Mouse (Mus musculus): ENCODE results near the gene Asb10. TPM values are rescaled to one million over a fixed set of nuclear protein-coding genes. Genes with fewer than 3 reads are reported as not detected.

Asb10 gene
- total RNA-seq, 2 experiments from 2014 or later, result not detected

DNA sequence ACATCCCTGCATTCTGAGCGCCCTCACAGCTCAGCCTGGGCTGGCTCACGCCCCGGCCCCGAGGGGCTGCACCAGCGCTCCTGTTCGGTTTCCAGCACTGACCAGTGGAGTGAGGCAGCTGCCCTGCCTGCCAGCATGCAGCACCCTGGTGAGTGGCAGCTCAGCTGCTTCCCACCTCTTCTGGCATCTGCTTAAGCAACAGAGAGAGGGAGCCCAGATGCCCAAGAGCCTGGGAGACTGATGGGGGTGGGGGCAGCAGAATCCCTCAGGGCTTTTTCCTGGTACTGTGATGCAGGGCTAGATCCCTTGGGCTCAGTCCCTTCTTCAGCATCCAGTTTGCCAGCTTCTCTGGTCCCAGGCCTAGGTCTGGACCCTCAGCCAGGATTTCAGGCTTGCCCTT lies 44.0 kb downstream of the Asb10 start:
- no peak for ATAC-seq (replicated peaks; ENCODE audit: low FRiP score, poor library complexity, severe bottlenecking)

DNA sequence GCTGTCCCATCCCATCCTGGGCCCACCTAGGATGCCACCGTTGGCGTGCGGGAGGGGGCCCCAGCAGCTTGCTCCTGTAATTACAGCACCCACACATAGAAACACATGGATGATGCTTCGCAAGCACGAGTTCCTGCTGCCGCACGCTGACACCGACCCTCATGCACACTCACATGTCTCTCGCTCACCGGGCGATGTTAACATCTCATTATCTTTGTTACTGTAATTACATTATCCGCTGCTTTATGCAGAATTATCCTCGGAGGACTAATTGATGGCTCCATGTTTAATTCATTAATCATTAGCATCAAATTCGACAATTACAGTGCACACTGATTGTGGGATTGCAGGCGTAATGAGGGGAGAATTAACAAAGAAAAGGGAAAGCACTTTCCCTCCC lies 45.8 kb downstream of the Asb10 start:
- ATAC-seq (replicated peaks; ENCODE audit: low FRiP score, poor library complexity, severe bottlenecking), result no peak

DNA sequence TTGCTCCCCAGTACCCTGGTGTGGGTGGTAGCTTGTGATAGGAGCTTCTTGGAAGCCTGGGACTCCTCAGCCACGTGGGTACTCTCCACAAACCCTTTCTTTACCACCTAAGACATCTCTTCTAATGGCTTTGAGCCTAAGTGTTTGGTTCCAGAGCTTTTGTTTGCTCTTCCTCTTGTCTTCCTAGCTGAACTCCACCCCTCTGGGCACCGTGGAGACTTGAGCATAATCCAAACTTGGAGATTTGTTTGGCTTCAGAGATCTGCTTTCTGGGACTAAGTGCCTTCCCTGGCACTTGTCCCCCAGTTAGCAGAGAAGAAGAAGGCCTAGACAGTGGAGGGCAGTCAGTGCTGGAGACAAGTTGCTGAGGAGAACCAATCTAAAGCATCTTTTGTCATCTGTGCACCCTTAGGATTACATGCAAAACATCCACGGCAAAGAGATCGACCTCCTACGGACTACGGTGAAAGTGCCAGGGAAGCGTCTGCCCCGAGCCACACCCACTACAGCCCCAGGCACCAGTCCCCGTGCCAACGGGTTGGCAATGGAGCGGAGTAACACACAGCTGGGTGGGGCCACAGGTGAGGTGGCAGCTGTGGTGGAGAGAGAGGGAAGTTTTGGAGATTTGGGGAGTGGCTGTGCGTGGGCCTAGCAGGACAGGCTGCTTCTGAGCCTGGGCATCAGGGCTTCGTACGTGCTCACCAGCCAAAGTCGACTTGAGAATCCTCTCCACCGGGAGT lies 48.1 kb downstream of the Asb10 start:
- ATAC-seq (replicated peaks; ENCODE audit: low FRiP score, poor library complexity, severe bottlenecking), result no peak

DNA sequence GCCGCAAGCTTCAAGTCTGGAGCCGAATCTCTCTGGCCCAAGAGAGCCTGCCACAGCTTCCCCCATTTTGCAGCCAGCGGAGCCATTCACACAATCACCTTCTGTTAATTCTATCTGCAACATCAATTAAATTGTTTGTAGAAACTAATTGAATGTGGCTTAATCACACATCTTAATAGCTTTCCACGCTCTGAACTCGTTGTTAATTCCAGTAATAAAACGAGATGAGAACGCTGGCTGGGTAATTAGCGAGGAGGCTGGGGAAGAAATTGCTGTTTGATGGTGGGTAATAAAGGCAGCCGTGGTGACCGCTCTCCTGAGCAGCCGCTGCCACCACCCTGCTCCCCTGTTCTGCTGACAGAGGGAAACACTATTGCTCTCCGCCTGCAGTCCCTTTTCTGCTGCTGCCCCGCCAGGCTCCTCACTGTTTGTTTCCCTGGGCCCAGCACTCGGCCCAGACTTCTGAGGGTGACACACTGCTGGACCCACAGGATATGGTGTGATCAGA lies 50.3 kb downstream of the Asb10 start:
- ATAC-seq (replicated peaks; ENCODE audit: low FRiP score, poor library complexity, severe bottlenecking), result no peak

DNA sequence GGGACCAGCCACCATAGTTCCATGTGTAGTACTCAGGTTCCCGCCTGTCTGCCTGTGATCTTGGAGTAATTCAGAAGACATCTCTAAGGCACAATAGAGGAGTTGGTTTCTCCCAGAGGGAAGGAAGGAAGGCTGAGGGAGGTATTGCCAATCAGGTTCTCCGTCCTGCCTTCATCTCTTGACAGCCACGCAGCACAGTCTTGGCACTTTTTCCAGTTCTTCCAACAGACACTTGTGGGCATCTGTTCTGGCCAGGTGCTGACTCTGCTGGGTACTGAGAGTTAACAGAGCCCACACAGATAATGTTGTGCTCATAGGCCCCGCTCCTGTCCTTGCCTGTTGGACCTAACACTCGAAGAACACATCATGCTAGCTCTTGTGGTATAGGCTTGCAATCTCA lies 54.0 kb downstream of the Asb10 start:
- no peak for ATAC-seq (replicated peaks; ENCODE audit: low FRiP score, poor library complexity, severe bottlenecking)

DNA sequence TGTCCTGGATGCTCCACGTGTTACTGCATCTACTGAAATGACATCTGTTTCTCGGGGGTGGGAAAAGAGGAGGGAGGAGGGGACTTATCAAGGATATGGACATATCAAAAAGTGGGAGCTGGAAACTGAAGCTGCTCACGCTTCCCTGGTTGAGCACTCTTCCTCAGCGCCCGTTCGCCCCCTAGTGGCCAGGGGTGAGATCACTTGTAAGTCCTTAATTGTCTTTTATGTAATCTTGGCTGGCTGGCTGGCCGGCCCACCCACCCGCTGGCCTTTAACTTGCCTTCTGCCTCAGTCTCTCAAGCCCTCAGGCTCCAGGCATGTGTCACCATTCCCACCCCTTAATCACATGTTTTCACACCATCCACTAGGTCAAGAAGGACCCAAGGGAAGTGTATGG lies 54.7 kb downstream of the Asb10 start:
- peak; percentile 64; the same call in 1 of the 2 replicates for ATAC-seq (replicated peaks; ENCODE audit: low FRiP score, poor library complexity, severe bottlenecking)

DNA sequence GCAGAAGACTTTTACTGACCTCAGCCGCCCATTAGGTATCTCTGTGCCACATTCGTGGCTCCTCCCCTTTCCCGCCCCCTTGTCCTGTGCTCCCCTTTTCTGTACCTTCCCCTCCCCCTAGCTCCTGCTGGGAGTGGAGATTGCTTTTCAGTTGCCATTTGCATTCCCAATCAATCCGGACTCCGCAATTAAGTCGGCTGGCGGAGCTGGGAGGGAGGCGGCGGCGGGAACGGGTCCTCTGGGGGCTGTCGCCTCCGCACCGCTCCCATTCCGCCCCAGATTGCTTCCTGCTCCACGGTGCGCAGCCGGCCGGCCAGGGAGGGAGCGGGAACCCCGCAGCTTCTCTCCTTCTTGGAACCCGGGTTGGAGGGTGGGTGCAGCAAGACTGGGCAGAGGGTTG lies 55.8 kb downstream of the Asb10 start:
- no peak for ATAC-seq (replicated peaks; ENCODE audit: low FRiP score, poor library complexity, severe bottlenecking)

DNA sequence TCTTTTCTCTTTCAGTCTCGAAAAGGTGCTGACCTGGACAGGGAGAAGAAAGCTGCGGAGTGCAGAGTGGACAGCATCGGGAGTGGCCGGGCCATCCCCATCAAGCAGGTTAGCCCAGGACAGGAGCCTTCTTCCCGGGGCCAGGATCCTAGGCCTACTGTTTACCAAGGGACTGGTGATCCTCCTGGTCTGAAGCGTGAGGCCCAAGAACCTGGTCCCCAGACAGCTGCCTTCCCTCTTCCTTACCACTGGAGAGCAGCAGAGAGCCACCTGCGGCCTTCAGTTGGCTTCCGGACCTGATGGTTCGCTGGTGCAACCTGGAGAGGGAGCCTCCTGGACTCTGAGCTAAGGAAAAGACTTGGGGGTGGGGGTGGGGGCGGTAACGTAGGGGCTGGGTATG lies 57.5 kb downstream of the Asb10 start:
- ATAC-seq (replicated peaks; ENCODE audit: low FRiP score, poor library complexity, severe bottlenecking), result no peak

Other genes with a start within 250 kb of the Asb10 start
- not detected in 2 replicates for gene Kcnh2, start 189.4 kb downstream of the Asb10 start, total RNA-seq (2015; ENCODE audit: low replicate concordance)
- gene Kcnh2, start 189.4 kb downstream of the Asb10 start, total RNA-seq (2017; ENCODE audit: low replicate concordance), result not detected in 2 replicates
- gene Nos3, start 176.2 kb downstream of the Asb10 start, total RNA-seq (2015; ENCODE audit: low replicate concordance), result not detected in 2 replicates
- not detected in 2 replicates for gene Nos3, start 176.2 kb downstream of the Asb10 start, total RNA-seq (2017; ENCODE audit: low replicate concordance)
- gene Atg9b, start 148.8 kb downstream of the Asb10 start, total RNA-seq (2015; ENCODE audit: low replicate concordance), result not detected in 2 replicates
- gene Atg9b, start 148.8 kb downstream of the Asb10 start, total RNA-seq (2017; ENCODE audit: low replicate concordance), result not detected in 2 replicates
- 11.9 TPM in 1 of 2 replicates, not detected in the other for gene Abcb8, start 147.3 kb downstream of the Asb10 start, total RNA-seq (2015; ENCODE audit: low replicate concordance)
- gene Abcb8, start 147.3 kb downstream of the Asb10 start, total RNA-seq (2017; ENCODE audit: low replicate concordance), result 1.7 and 8.0 TPM in 2 replicates
- gene Asic3, start 127.6 kb downstream of the Asb10 start, total RNA-seq (2015; ENCODE audit: low replicate concordance), result not detected in 2 replicates
- not detected in 2 replicates for gene Asic3, start 127.6 kb downstream of the Asb10 start, total RNA-seq (2017; ENCODE audit: low replicate concordance)
- gene Cdk5, start 117.4 kb downstream of the Asb10 start, total RNA-seq (2015; ENCODE audit: low replicate concordance), result 6.3 and 10.8 TPM in 2 replicates
- 1.7 and 3.7 TPM in 2 replicates for gene Cdk5, start 117.4 kb downstream of the Asb10 start, total RNA-seq (2017; ENCODE audit: low replicate concordance)
- 16.6 and 44.4 TPM in 2 replicates for gene Slc4a2, start 117.1 kb downstream of the Asb10 start, total RNA-seq (2015; ENCODE audit: low replicate concordance)
- gene Slc4a2, start 117.1 kb downstream of the Asb10 start, total RNA-seq (2017; ENCODE audit: low replicate concordance), result 14.1 and 50.6 TPM in 2 replicates
- 37.1 and 78.4 TPM in 2 replicates for gene Fastk, start 95.7 kb downstream of the Asb10 start, total RNA-seq (2015; ENCODE audit: low replicate concordance)
- 15.8 and 32.3 TPM in 2 replicates for gene Fastk, start 95.7 kb downstream of the Asb10 start, total RNA-seq (2017; ENCODE audit: low replicate concordance)
- 5.4 TPM in 1 of 2 replicates, not detected in the other for gene Tmub1, start 93.1 kb downstream of the Asb10 start, total RNA-seq (2015; ENCODE audit: low replicate concordance)
- 0.64 and 12.8 TPM in 2 replicates for gene Tmub1, start 93.1 kb downstream of the Asb10 start, total RNA-seq (2017; ENCODE audit: low replicate concordance)
- gene Agap3, start 88.8 kb downstream of the Asb10 start, total RNA-seq (2015; ENCODE audit: low replicate concordance), result 9.6 and 10.5 TPM in 2 replicates
- 14.1 and 23.0 TPM in 2 replicates for gene Agap3, start 88.8 kb downstream of the Asb10 start, total RNA-seq (2017; ENCODE audit: low replicate concordance)
- gene Gbx1, start 13.8 kb downstream of the Asb10 start, total RNA-seq (2015; ENCODE audit: low replicate concordance), result not detected in 2 replicates
- not detected in 2 replicates for gene Gbx1, start 13.8 kb downstream of the Asb10 start, total RNA-seq (2017; ENCODE audit: low replicate concordance)
- gene 4931409K22Rik, start 15.8 kb upstream of the Asb10 start, total RNA-seq (2015; ENCODE audit: low replicate concordance), result not detected in 2 replicates
- gene 4931409K22Rik, start 15.8 kb upstream of the Asb10 start, total RNA-seq (2017; ENCODE audit: low replicate concordance), result not detected in 2 replicates
- gene Abcf2, start 36.5 kb upstream of the Asb10 start, total RNA-seq (2015; ENCODE audit: low replicate concordance), result 14.7 and 18.0 TPM in 2 replicates
- 13.7 and 18.1 TPM in 2 replicates for gene Abcf2, start 36.5 kb upstream of the Asb10 start, total RNA-seq (2017; ENCODE audit: low replicate concordance)
- gene Chpf2, start 45.8 kb upstream of the Asb10 start, total RNA-seq (2015; ENCODE audit: low replicate concordance), result 5.9 and 10.5 TPM in 2 replicates
- gene Chpf2, start 45.8 kb upstream of the Asb10 start, total RNA-seq (2017; ENCODE audit: low replicate concordance), result 5.5 and 11.9 TPM in 2 replicates
- gene Smarcd3, start 83.4 kb upstream of the Asb10 start, total RNA-seq (2015; ENCODE audit: low replicate concordance), result not detected in 2 replicates
- gene Smarcd3, start 83.4 kb upstream of the Asb10 start, total RNA-seq (2017; ENCODE audit: low replicate concordance), result not detected in 2 replicates
- 25.2 and 25.6 TPM in 2 replicates for gene Nub1, start 144.6 kb upstream of the Asb10 start, total RNA-seq (2015; ENCODE audit: low replicate concordance)
- gene Nub1, start 144.6 kb upstream of the Asb10 start, total RNA-seq (2017; ENCODE audit: low replicate concordance), result 24.0 and 29.8 TPM in 2 replicates
- not detected in 2 replicates for gene Wdr86, start 189.7 kb upstream of the Asb10 start, total RNA-seq (2015; ENCODE audit: low replicate concordance)
- gene Wdr86, start 189.7 kb upstream of the Asb10 start, total RNA-seq (2017; ENCODE audit: low replicate concordance), result 5.4 TPM in 1 of 2 replicates, not detected in the other
- gene Crygn, start 217.0 kb upstream of the Asb10 start, total RNA-seq (2015; ENCODE audit: low replicate concordance), result 21.8 TPM in 1 of 2 replicates, not detected in the other
- gene Crygn, start 217.0 kb upstream of the Asb10 start, total RNA-seq (2017; ENCODE audit: low replicate concordance), result not detected in 2 replicates